Mouse (Mus musculus): Measurements from ENCODE around the gene Mt2.

GRCm38 (mm10) chr8:94173848-94174403 lies 1.5 kb downstream of the Mt2 start:
- TF ChIP-seq CTCF (IDR thresholded peaks at IDR 0.05; ENCODE audit: borderline replicate concordance, control insufficient read depth, extremely low read depth, insufficient read depth, low read length, poor library complexity) (no peak), POLR2A (IDR thresholded peaks at IDR 0.05; ENCODE audit: control insufficient read depth, extremely low read depth, insufficient read depth, low read length, poor library complexity) (no peak)

All from thymus, adult 2 months (tissue).